Mouse (Mus musculus) liver, embryonic 14.5 days (tissue): ENCODE data around the gene H1foo. TPM values are rescaled to one million over a fixed set of nuclear protein-coding genes. Genes with fewer than 3 reads are reported as not detected.

Experiments
- ATAC-seq: fragments of 200-750 bp; cut with Nextera tagmentation; 2 replicates; pipeline ENCODE4 v1.8.0; 2017; ENCODE audit warnings: moderate number of reproducible peaks, mild to moderate bottlenecking, moderate library complexity; ENCODE audit not compliant: insufficient read depth
- DNase-seq, 3 experiments: peaks; one replicate each; pipeline ENCODE4 v3.0.0-alpha.2; 2012 to 2013; ENCODE audit warnings: low read depth in 3 of 3, low spot score in 3 of 3
- H3K27ac ChIP-seq: fragments of 300-500 bp; sonication (generic); 2 replicates; pipeline ENCODE4 v1.5.1; 2014; ENCODE audit warnings: moderate library complexity, mild to moderate bottlenecking, control low read depth, inconsistent platforms
- H3K27me3 ChIP-seq: fragments of 300-500 bp; sonication (generic); 2 replicates; pipeline ENCODE4 v1.6.1; 2014; ENCODE audit warnings: mild to moderate bottlenecking, low read length, moderate library complexity; ENCODE audit not compliant: control insufficient read depth, insufficient read depth
- H3K36me3 ChIP-seq: fragments of 300-500 bp; sonication (generic); replicated peaks from 2 replicates; pipeline ENCODE4 v1.6.1; 2014; ENCODE audit warnings: low read depth; ENCODE audit not compliant: control insufficient read depth, insufficient read depth
- H3K4me1 ChIP-seq, 2 experiments: fragments of 200-500 bp in 1 of 2; fragments of 300-500 bp in 1 of 2; sonication (generic) in 1 of 2; replicated peaks; 2 replicates each; pipeline ENCODE4 v1.6.1; 2012 to 2014; ENCODE audit warnings: antibody characterized with exemption in 1 of 2, inconsistent platforms in 1 of 2, low read length in 1 of 2; ENCODE audit not compliant: control insufficient read depth in 2 of 2, insufficient read depth in 2 of 2
- H3K4me2 ChIP-seq: fragments of 300-500 bp; sonication (generic); 2 replicates; pipeline ENCODE4 v1.6.1; 2014; ENCODE audit warnings: low read depth, mild to moderate bottlenecking, control low read depth, moderate library complexity
- H3K4me3 ChIP-seq, 2 experiments: fragments of 200-500 bp in 1 of 2; fragments of 300-500 bp in 1 of 2; sonication (generic) in 1 of 2; 2 replicates each; pipeline ENCODE4 v1.5.1; 2012 to 2014; ENCODE audit warnings: low read depth in 2 of 2, low read length in 2 of 2, mild to moderate bottlenecking in 2 of 2, control low read depth in 1 of 2, inconsistent platforms in 1 of 2, moderate library complexity in 1 of 2; ENCODE audit not compliant: insufficient read depth in 1 of 2
- H3K9ac ChIP-seq: fragments of 300-500 bp; sonication (generic); replicated peaks from 2 replicates; pipeline ENCODE4 v1.6.1; 2014; ENCODE audit warnings: mild to moderate bottlenecking, control low read depth, moderate library complexity
- H3K9me3 ChIP-seq: fragments of 300-500 bp; sonication (generic); 2 replicates; pipeline ENCODE4 v1.6.1; 2016; ENCODE audit warnings: low read length, mixed read lengths; ENCODE audit not compliant: control insufficient read depth
- CTCF ChIP-seq: IDR thresholded peaks from 2 replicates; pipeline ENCODE4 v1.5.1; 2016; ENCODE audit warnings: antibody characterized with exemption, low read depth, control low read depth
- EP300 ChIP-seq: IDR thresholded peaks from 2 replicates; pipeline ENCODE4 v1.6.1; 2016; ENCODE audit warnings: antibody characterized with exemption, low read depth
- WGBS: fragments of 180-500 bp; shearing (Covaris S2); extraction: QIAGEN DNeasy Blood & Tissue Kit; methylation state at CpG from one replicate; pipeline ENCODE4 v1.1.7; 2014; ENCODE audit not compliant: insufficient replicate concordance; 5-methylcytosine and 5-hydroxymethylcytosine counted together
- polyA plus RNA-seq, 2 experiments: library from polyadenylated mRNA; depleted of rRNA in 1 of 2; stranded (reverse) in 1 of 2; unstranded in 1 of 2; fragments of >200 nt; fragmentation: Nextera tagmentation in 1 of 2; extraction: Ambion mirVana in 1 of 2; gene quantifications; 2 replicates each; pipeline versions ENCODE4 v1.2.1 to v1.2.3; 2012 to 2014

The H1foo gene
- polyA plus RNA-seq, 2 experiments = not detected

DNA sequence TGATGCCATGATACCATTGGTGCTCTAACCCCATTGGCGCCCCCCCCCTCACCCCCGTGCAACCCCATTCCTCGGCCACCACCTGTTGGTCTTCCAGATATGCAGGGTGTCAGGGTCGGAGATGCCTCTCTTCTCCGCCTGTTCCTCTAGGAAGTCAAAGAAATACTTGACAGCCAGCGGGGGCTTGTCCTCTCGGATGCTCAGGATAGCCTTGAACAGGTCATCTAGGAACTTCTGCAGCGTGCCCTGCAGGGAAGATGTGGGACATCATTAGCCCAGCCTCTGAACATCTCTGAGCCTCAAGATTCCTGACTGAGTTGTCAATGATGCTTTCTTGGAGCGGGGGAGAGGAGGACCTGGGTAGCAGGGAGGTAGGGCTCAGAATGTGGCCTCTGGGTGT lies 13.7 kb downstream of the H1foo start:
- TF ChIP-seq CTCF (no peak), EP300 (no peak)
- Histone ChIP-seq H3K27ac (no peak overlapping the region), H3K9me3 (no peaks in the 10 kb centered on the region), H3K27me3 (no peaks in the 10 kb centered on the region), H3K4me2 (no peak overlapping the region), H3K9ac (no peak overlapping the region), H3K4me3 (no peak overlapping the region), H3K36me3 (no peaks in the 10 kb centered on the region), H3K4me1 (0 out of 4 replicates have a peak, but pooled peaks cover 0 to 4% of the 10 kb centered on the region in 2 experiments)
- no peak for ATAC-seq
- WGBS = 71% methylated on average over 9 of the region's 9 CpGs
- no peak for DNase-seq

DNA sequence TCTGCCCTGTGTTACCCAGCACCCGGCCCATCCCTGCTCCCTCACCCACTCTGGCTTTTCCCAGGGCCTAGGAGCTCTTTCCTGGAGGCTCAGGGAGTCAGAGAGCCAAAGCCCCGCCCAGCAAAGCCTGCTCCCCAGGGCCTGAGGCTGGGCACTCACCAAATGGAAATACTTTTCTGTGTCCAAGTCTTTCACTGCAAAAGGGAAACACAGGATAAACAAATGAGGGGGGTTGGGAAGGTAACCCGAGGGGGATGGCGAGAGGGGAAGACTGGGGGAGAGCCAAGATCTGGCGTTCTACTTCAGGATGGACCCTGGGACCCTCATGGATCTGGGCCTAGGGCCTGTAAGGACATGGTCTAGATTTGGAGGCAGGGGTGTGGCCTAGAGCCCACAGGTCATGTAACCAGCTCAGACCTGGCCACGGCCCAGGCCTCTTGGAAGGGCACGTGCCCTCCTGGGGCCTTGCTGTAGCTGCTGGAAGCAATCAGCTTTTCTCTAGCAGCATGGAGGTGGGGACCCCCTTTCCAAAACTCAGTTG lies 14.5 kb downstream of the H1foo start:
- ATAC-seq = no peak

DNA sequence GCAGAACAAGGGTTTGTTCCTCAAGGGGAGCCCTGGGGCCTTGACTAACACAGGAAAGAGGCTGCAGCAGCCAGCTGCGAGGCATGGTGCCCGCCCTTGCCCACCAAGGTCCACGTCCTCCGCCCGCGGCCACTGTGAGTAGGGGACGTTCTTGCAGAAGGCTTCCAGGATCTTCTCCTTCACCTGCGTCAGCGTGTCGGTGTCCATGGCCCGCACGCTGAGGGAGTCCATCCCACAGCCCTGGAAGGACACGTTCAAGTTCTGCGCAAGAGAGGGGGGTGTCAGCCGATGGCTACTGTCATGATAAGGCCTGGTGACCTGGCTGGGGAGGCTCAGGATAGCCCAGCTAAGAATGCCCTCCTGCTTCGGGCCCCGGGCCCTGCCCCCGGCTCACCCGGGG lies 15.6 kb downstream of the H1foo start:
- WGBS = 87% methylated on average over 19 of the region's 19 CpGs
- Histone ChIP-seq H3K4me3 (no peak overlapping the region), H3K36me3 (no peaks in the 10 kb centered on the region), H3K4me1 (0 out of 4 replicates have a peak, but pooled peaks cover 0 to 4% of the 10 kb centered on the region in 2 experiments), H3K9ac (no peak overlapping the region), H3K9me3 (no peaks in the 10 kb centered on the region), H3K4me2 (no peak overlapping the region), H3K27me3 (no peaks in the 10 kb centered on the region), H3K27ac (no peak overlapping the region)
- no peak for TF ChIP-seq CTCF
- TF ChIP-seq EP300 = no peak
- DNase-seq (no peak), ATAC-seq (no peak)

More for the DNA sequence above, 14.5 kb downstream of the H1foo start:
- no peak overlapping the region for H3K4me2 ChIP-seq
- WGBS = 72% methylated on average over 7 of the region's 7 CpGs
- H3K27ac ChIP-seq = no peak overlapping the region
- H3K9me3 ChIP-seq = no peaks in the 10 kb centered on the region
- TF ChIP-seq CTCF = no peak
- no peak for TF ChIP-seq EP300
- no peak overlapping the region for H3K4me3 ChIP-seq
- H3K4me1 ChIP-seq = 0 out of 4 replicates have a peak, but pooled peaks cover 0 to 4% of the 10 kb centered on the region in 2 experiments
- no peak for DNase-seq
- no peaks in the 10 kb centered on the region for H3K36me3 ChIP-seq
- no peak overlapping the region for H3K9ac ChIP-seq
- H3K27me3 ChIP-seq = no peaks in the 10 kb centered on the region

DNA sequence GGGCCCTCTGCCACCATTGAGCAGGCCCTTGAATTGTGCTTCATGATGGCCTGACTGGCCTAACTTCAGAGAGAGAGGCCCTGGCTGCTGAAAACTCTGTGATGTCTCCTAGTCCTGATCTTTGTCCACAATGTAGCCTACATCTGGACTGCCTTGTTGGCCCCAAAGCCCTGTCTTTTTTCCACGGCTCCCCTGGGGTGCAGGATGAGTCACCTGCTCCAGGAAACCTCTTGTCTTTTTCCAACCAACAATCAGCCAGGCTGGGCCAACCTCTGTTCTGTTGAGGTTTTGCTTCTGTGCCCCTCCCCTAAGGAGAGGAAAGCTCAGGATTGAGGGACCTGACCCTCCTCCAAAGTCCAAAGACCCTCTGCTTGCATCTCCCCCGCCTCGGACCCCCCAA lies 17.0 kb downstream of the H1foo start:
- Histone ChIP-seq H3K27ac (no peak overlapping the region), H3K27me3 (no peaks in the 10 kb centered on the region), H3K36me3 (no peaks in the 10 kb centered on the region), H3K9me3 (no peaks in the 10 kb centered on the region), H3K4me1 (0 out of 4 replicates have a peak, but pooled peaks cover 0 to 4% of the 10 kb centered on the region in 2 experiments), H3K9ac (no peak overlapping the region), H3K4me2 (no peak overlapping the region), H3K4me3 (no peak overlapping the region)
- 66% methylated on average over 3 of the region's 3 CpGs for WGBS
- TF ChIP-seq EP300 (no peak), CTCF (no peak)
- DNase-seq (no peak), ATAC-seq (no peak)

DNA sequence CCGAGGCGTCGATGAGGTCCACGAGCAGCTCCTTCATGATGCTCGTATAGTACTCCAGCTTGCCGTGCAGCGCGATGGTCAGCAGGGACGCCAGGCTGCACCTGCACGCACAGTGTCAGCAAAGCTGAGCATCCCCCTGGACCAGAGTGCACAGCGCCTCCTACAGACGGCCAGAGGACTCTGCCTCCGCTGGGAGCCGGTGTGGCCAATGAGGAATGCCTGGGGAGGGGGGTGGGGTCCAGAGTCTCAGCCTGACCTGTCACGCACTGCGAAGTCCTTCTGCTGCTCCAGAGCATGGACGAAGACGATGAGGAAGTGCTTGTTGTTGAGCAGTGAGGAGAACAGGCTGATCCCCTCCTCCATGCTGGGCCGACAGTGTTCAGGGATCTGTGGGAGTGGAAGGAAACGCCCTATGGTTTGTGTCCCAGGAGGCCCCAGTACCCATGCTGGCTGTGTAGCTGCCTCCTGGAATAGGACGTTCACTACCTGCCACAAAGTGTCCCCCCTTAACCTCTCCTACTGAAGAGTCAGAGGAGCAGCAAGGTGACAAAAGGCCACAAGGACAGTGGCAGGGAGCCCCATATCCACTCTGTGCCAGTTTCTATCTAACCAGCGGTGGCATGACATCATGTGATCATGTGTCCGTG lies 17.8 kb downstream of the H1foo start:
- no peaks in the 10 kb centered on the region for H3K4me1 ChIP-seq
- no peak overlapping the region for H3K9ac ChIP-seq
- ATAC-seq = no peak
- no peaks in the 10 kb centered on the region for H3K27me3 ChIP-seq
- no peak overlapping the region for H3K4me3 ChIP-seq
- DNase-seq = no peak
- 70% methylated on average over 23 of the region's 23 CpGs for WGBS
- TF ChIP-seq CTCF (peak; percentile 52), EP300 (no peak)
- no peak overlapping the region for H3K4me2 ChIP-seq
- no peaks in the 10 kb centered on the region for H3K36me3 ChIP-seq
- no peaks in the 10 kb centered on the region for H3K9me3 ChIP-seq
- H3K27ac ChIP-seq = no peak overlapping the region
